Mouse (Mus musculus) cortical plate, adult 2 months (tissue): ENCODE measurements around the gene Rexo1. TPM values are rescaled to one million over a fixed set of nuclear protein-coding genes. Genes with fewer than 3 reads are reported as not detected.

Experiments
- H3K27ac ChIP-seq: fragments of 200-500 bp; 2 replicates; pipeline ENCODE4 v1.5.1; 2012; ENCODE audit warnings: low read length, control low read depth, inconsistent platforms; ENCODE audit not compliant: insufficient read depth
- H3K4me1 ChIP-seq: fragments of 200-500 bp; 2 replicates; pipeline ENCODE4 v1.6.1; 2011; ENCODE audit warnings: low read length; ENCODE audit not compliant: control insufficient read depth, insufficient read depth
- H3K4me3 ChIP-seq: fragments of 200-500 bp; 2 replicates; pipeline ENCODE4 v1.5.1; 2011; ENCODE audit warnings: mild to moderate bottlenecking, low read length, control low read depth; ENCODE audit not compliant: insufficient read depth
- CTCF ChIP-seq: fragments of 200-500 bp; IDR thresholded peaks from 2 replicates; pipeline ENCODE4 v1.5.1; 2011; ENCODE audit warnings: mild to moderate bottlenecking, control low read depth, low read length; ENCODE audit not compliant: insufficient read depth; ENCODE audit errors: extremely low read depth
- POLR2A ChIP-seq: fragments of 200-500 bp; IDR thresholded peaks from 2 replicates; pipeline ENCODE4 v1.6.1; 2011; ENCODE audit warnings: mild to moderate bottlenecking, low read length, control low read depth; ENCODE audit not compliant: insufficient read depth; ENCODE audit errors: extremely low read depth
- polyA plus RNA-seq: library from polyadenylated mRNA; depleted of rRNA; stranded (reverse); fragments of >200 nt; gene quantifications from 2 replicates; pipeline ENCODE4 v1.2.3, GENCODE M21; 2012

The Rexo1 gene
- polyA plus RNA-seq, 1 experiment = 44.7 TPM

DNA sequence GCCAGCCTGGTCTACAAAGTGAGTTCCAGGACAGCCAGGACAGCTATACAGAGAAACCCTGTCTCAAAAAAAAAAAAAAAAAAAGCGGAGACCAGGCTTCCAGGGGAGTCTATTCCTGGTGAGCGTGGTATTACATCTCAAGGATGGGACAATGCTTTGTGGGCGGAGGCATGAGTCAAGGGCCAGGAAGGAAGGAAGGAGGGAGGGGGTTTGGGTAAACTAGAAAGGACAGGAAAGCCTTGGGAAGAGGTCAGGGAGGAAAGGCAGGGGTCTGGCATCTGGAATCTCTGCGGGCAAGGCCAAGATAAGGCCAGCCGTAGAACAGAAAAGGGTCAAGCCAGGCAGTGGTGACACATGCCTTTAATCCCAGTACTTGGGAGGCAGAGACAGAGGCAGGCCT lies 21.9 kb downstream of the Rexo1 start:
- H3K4me1 ChIP-seq = 0 out of 2 replicates have a peak, but pooled peaks cover 1% of the 10 kb centered on the region
- H3K4me3 ChIP-seq = no peak overlapping the region
- no peak for TF ChIP-seq POLR2A
- no peak overlapping the region for H3K27ac ChIP-seq

DNA sequence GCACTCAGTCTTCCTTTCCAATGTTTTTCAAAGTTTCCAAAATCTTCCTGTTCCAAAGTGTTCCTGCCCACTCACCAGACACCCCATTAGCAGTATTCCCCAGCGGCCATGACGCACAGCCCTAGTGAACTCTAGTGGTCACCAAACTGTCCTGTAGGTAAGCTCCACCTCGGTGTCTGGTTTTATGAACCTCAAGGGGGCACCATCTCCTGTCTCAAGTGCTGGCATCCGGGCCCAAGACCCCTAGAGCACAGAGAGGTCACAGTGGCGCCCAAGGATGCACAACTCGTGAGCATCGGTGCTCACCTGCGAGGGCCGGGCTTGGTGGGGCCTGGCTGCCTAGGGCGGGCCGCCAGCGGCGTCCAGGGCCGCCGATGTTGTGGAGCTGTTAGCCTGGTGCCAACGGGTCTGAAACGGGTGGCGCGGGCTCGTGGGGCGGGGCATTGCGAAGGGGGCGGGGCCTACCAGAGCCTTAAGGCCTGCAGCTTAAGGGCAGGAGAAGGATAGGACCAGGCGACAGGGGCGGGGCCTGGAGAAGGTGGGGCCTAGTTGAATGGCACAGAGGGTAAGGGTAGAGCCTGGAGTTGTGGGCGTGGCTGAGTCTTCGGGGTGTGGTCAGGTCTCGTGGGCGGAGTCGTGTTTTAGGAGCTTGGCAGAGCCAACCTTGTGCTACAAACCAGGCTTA lies 22.5 kb downstream of the Rexo1 start, which contains the start of gene Atp8b3:
Atp8b3 (minus strand) TSS at position 415 of the 685 bp plus-strand sequence.
- TF ChIP-seq CTCF = no peak
- TF ChIP-seq POLR2A = no peak
- H3K4me1 ChIP-seq = 0 out of 2 replicates have a peak, but pooled peaks cover 1% of the 10 kb centered on the region
- H3K4me3 ChIP-seq = no peak within 1 kb of the TSS
- no peak within 1 kb of the TSS for H3K27ac ChIP-seq

DNA sequence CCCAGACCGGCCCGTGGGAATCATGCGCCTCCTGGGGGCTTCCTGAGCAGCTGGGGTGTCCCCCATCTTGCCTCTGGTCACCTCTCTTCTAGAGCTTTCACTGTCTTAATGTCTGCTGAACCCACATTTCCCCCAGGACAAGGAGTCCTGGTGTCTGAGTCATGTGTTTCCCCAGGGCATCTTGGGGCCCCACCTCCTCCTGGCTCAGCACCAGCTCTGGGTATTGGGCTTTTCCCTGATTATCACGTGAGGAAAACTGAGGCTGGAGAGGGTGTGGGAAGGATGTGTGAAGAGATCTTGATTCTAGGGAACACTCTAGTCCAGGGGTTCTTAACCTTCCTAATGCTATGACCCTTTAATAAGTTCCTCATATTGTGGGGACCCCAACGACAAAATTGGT lies 23.2 kb downstream of the Rexo1 start:
- TF ChIP-seq POLR2A (no peak), CTCF (no peak)
- Histone ChIP-seq H3K4me1 (no peaks in the 10 kb centered on the region), H3K27ac (no peak overlapping the region), H3K4me3 (no peak overlapping the region)

DNA sequence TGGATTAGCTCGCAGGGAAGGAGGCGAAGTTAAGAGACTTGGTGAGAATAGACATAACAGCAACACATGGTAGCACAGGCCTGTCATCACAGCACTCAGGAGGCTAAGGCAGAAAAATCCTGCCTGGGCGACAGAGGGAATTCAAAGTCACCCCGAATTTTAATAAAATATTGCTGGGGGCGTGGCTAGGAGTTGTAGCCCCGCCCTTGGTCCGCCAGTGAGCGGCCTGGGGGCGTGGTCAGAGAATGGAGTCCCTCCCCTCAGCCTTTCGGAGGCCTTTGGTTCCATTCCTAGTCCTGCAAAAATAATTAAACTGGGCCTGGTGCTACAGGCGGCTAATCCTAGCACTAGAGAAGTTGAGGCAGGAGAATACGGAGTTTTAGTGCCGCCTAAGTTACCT lies 25.6 kb downstream of the Rexo1 start:
- TF ChIP-seq CTCF (no peak), POLR2A (no peak)
- no peak overlapping the region for H3K27ac ChIP-seq
- H3K4me3 ChIP-seq = no peak overlapping the region
- H3K4me1 ChIP-seq = no peaks in the 10 kb centered on the region

DNA sequence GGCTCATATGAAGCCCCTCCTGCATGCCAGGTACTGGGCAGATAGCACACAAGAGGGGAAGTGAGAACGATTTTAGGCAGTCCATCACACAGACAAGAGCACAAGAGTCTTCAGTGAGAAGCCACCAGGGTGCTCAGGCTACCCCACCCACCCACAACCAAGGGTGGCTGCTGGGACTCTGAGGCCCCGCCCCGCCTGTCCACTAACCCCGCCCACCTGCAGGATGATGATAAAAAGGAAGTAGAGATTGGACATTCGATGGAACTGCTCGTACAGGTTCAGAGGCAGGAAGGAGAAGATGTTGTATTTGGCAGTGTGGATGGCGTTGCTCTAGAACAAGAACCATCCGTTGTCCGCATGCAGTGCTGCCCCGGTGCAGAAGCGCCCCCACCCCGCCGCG lies 26.3 kb downstream of the Rexo1 start:
- Histone ChIP-seq H3K27ac (no peak overlapping the region), H3K4me3 (no peak overlapping the region), H3K4me1 (no peaks in the 10 kb centered on the region)
- TF ChIP-seq CTCF = no peak
- TF ChIP-seq POLR2A = no peak

DNA sequence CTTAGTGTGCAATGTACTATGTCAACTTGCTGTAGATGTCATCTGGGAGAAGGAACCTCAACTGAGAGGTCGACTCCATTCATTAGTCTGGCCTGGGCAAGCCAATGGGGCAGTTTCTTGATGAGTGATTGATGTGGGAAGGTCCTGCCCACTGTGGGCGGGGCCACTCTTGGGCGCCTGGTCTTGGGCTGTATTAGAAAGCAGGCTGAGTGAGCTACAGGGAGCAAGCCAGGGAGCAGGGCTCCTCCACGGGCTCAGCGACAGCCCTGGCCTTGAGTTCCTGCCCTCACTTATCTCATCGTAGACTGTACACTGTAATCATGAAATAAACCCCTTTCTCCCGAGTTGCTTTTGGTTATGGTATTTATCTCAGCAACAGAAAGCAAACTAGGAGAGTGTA lies 27.7 kb downstream of the Rexo1 start:
- H3K27ac ChIP-seq = no peak overlapping the region

DNA sequence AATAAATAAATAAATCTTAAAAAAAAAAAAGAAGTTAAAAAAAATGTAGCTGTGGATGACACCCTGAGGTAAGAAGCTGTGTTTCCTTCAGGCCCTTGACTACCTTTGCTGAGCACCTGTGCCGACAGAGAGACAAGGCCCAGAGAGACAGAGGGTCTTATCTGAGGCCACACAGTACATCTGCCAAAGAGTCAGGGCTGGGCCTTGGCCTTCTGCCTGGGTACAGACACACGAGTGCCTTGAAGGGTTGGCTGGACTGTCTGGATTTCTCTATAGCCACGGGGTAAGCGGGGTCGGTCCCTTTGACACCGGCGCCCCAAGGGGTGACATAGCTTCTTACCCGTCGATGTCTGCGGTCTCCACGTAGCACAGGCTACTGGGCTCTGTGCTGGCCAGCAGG lies 28.6 kb downstream of the Rexo1 start:
- no peaks in the 10 kb centered on the region for H3K4me1 ChIP-seq
- no peak for TF ChIP-seq POLR2A
- TF ChIP-seq CTCF = no peak
- no peak overlapping the region for H3K4me3 ChIP-seq
- H3K27ac ChIP-seq = no peak overlapping the region

More for the DNA sequence above, 27.7 kb downstream of the Rexo1 start:
- no peak for TF ChIP-seq POLR2A
- no peak for TF ChIP-seq CTCF
- Histone ChIP-seq H3K4me3 (no peak overlapping the region), H3K4me1 (no peaks in the 10 kb centered on the region)

DNA sequence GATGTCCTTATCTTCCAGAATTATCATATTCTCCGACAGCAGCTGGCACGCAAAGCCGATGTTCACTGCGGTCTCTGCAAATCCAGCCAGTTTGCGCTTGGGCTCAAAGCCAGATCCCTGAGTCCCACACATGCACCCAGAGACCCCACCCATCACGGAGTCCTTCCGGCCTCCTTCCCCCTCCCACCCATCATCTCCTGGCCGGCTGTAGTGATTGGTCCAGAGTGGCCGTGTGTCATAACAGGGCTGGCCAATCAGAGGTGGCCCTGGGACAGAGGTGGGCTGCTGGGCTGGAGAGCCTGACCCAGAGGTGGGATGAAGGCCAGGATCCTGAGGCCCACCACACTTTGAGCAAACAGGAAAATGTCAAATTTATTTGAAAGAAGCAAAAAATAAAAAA lies 35.2 kb downstream of the Rexo1 start:
- no peak overlapping the region for H3K4me3 ChIP-seq
- no peaks in the 10 kb centered on the region for H3K4me1 ChIP-seq
- TF ChIP-seq CTCF (no peak), POLR2A (no peak)
- H3K27ac ChIP-seq = no peak overlapping the region

DNA sequence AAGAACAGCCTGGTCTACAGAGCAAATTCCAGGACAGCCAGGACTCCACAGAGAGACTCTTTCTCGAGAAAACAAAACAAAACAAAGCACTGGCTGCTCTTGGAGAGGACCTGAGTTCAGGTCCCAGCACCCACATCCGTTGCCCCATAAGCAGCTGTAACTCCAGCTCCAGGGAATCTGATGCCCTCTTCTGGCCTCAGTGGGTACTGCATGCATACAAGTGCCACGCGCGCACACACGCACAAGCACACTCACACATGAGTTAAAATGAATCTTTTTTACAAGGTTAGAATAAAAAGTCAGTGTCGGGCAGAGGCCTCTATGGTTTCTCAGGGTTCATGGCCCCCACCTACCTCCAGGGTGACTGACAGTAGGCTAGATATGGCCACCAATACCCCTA lies 38.1 kb downstream of the Rexo1 start:
- Histone ChIP-seq H3K27ac (no peak overlapping the region), H3K4me1 (no peaks in the 10 kb centered on the region), H3K4me3 (no peak overlapping the region)
- TF ChIP-seq POLR2A (no peak), CTCF (no peak)

DNA sequence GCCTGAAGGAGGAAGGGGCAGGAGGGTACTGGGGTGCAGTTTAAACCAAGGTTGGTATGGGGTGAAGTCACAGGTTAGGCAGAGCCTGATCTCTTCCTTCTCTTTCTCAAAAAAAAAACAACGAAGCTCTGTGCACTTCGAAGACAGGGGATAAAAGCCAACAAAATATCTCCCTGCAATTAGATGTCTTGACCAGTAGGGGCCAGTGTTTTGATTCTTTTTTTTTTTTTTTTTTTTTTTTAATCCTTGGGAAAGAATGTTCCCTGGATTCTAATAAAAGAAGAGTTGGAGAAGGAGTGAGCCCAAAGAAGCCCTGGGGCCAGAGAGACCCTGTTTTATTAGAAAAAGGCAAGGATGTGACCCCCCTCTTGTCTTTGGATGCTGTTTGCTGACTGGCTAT lies 42.1 kb downstream of the Rexo1 start:
- no peaks in the 10 kb centered on the region for H3K4me1 ChIP-seq
- TF ChIP-seq CTCF (no peak), POLR2A (no peak)
- no peak overlapping the region for H3K4me3 ChIP-seq
- no peak overlapping the region for H3K27ac ChIP-seq
